Mouse (Mus musculus): ENCODE measurements around the gene Tmem120b.

Tmem120b gene

GRCm38 (mm10) chr5:123068115-123068514 lies at the start of gene Tmem120b:
Tmem120b (plus strand) TSS chr5:123068415.
- DNase-seq = no peak

- no peak for DNase-seq
These were observed 48.7 kb upstream of the Tmem120b start for GRCm38 (mm10) chr5:123019336-123020016.

GRCm38 (mm10) chr5:123020426-123020825 lies 47.8 kb upstream of the Tmem120b start:
- DNase-seq = no peak

- no peak for DNase-seq
These were observed 46.8 kb upstream of the Tmem120b start for GRCm38 (mm10) chr5:123021438-123021837.

GRCm38 (mm10) chr5:123023049-123023448 lies 45.2 kb upstream of the Tmem120b start:
- DNase-seq = peak in 1 of 2 experiments; percentile 60

GRCm38 (mm10) chr5:123024312-123024711 lies 43.9 kb upstream of the Tmem120b start:
- DNase-seq = no peak

GRCm38 (mm10) chr5:123024965-123025573 lies 43.1 kb upstream of the Tmem120b start:
- DNase-seq = peak in 1 of 2 experiments; percentile 57

GRCm38 (mm10) chr5:123026414-123026813 lies 41.8 kb upstream of the Tmem120b start:
- DNase-seq = peak; percentile 64 to 72

GRCm38 (mm10) chr5:123027436-123027835 lies 40.8 kb upstream of the Tmem120b start:
- DNase-seq = peak; percentile 46 to 83

GRCm38 (mm10) chr5:123029729-123030128 lies 38.5 kb upstream of the Tmem120b start:
- no peak for DNase-seq

- no peak for DNase-seq
These were observed 36.9 kb upstream of the Tmem120b start for GRCm38 (mm10) chr5:123031312-123031711.

- peak in 1 of 2 experiments; percentile 39 for DNase-seq
These were observed 34.5 kb upstream of the Tmem120b start for GRCm38 (mm10) chr5:123033646-123034160.

GRCm38 (mm10) chr5:123035089-123035488 lies 33.1 kb upstream of the Tmem120b start:
- DNase-seq = no peak

- DNase-seq = peak; percentile 87 to 93
These were observed 32.7 kb upstream of the Tmem120b start for GRCm38 (mm10) chr5:123035564-123035963.

- no peak for DNase-seq
These were observed 30.1 kb upstream of the Tmem120b start for GRCm38 (mm10) chr5:123038115-123038514.

GRCm38 (mm10) chr5:123039120-123039752 lies 29.0 kb upstream of the Tmem120b start:
- DNase-seq = peak; percentile 89 to 90

- no peak for DNase-seq
These were observed 27.4 kb upstream of the Tmem120b start for GRCm38 (mm10) chr5:123040796-123041195.

GRCm38 (mm10) chr5:123043856-123044255 lies 24.4 kb upstream of the Tmem120b start:
- peak in 1 of 2 experiments; percentile 48 for DNase-seq

- DNase-seq = peak; percentile 81 to 90
These were observed 22.5 kb upstream of the Tmem120b start for GRCm38 (mm10) chr5:123045561-123046295.

- DNase-seq = no peak
These were observed 21.3 kb upstream of the Tmem120b start, which contains the start of gene Morn3 for GRCm38 (mm10) chr5:123046916-123047315. Morn3 (minus strand) TSS chr5:123047016.

GRCm38 (mm10) chr5:123049271-123049670 lies 18.9 kb upstream of the Tmem120b start:
- DNase-seq = peak; percentile 46 to 66

- DNase-seq = peak; percentile 68 to 90
These were observed 17.3 kb upstream of the Tmem120b start for GRCm38 (mm10) chr5:123050918-123051317.

- DNase-seq = no peak
These were observed 16.5 kb upstream of the Tmem120b start for GRCm38 (mm10) chr5:123051736-123052135.
